Mouse (Mus musculus) stomach, postnatal 0 days (tissue): ENCODE measurements around the gene Olfr1246. TPM values are rescaled to one million over a fixed set of nuclear protein-coding genes. Genes with fewer than 3 reads are reported as not detected.

ENCODE experiments used
- ATAC-seq: fragments of 200-750 bp; cut with Nextera tagmentation; 2 replicates; pipeline ENCODE4 v1.8.0; 2017; ENCODE audit not compliant: low FRiP score, low TSS enrichment
- DNase-seq: peaks from one replicate; pipeline ENCODE4 v3.0.0-alpha.2; 2016; ENCODE audit warnings: low spot score
- H3K27ac ChIP-seq: fragments of 300-500 bp; sonication (generic); replicated peaks from 2 replicates; pipeline ENCODE4 v1.5.1; 2014; ENCODE audit warnings: mild to moderate bottlenecking, control low read depth
- H3K27me3 ChIP-seq: fragments of 300-500 bp; sonication (generic); 2 replicates; pipeline ENCODE4 v1.6.1; 2014; ENCODE audit warnings: low read length; ENCODE audit not compliant: control insufficient read depth, insufficient read depth
- H3K36me3 ChIP-seq: fragments of 300-500 bp; sonication (generic); 2 replicates; pipeline ENCODE4 v1.6.1; 2014; ENCODE audit warnings: low read length, mixed read lengths; ENCODE audit not compliant: control insufficient read depth, insufficient read depth
- H3K4me1 ChIP-seq: fragments of 300-500 bp; sonication (generic); replicated peaks from 2 replicates; pipeline ENCODE4 v1.6.1; 2014; ENCODE audit warnings: antibody characterized with exemption; ENCODE audit not compliant: control insufficient read depth, insufficient read depth
- H3K4me2 ChIP-seq: fragments of 300-500 bp; sonication (generic); replicated peaks from 2 replicates; pipeline ENCODE4 v1.6.1; 2014; ENCODE audit warnings: low read depth, mild to moderate bottlenecking, control low read depth, moderate library complexity
- H3K4me3 ChIP-seq: fragments of 300-500 bp; sonication (generic); 2 replicates; pipeline ENCODE4 v1.5.1; 2014; ENCODE audit warnings: low read depth, low read length, control low read depth
- H3K9ac ChIP-seq: fragments of 300-500 bp; sonication (generic); 2 replicates; pipeline ENCODE4 v1.6.1; 2014; ENCODE audit warnings: mild to moderate bottlenecking, low read length, control low read depth, mixed read lengths
- H3K9me3 ChIP-seq: fragments of 300-500 bp; sonication (generic); 2 replicates; pipeline ENCODE4 v1.6.1; 2016; ENCODE audit warnings: low read length; ENCODE audit not compliant: control insufficient read depth
- CTCF ChIP-seq: IDR thresholded peaks from 2 replicates; pipeline ENCODE4 v1.5.1; 2016; ENCODE audit warnings: antibody characterized with exemption, low read depth, mild to moderate bottlenecking, moderate library complexity
- EP300 ChIP-seq: optimal IDR thresholded peaks from 2 replicates; pipeline ENCODE3; 2016; ENCODE audit warnings: antibody characterized with exemption
- WGBS: fragments of 180-500 bp; shearing (Covaris S2); extraction: QIAGEN DNeasy Blood & Tissue Kit; methylation state at CpG from one replicate; pipeline ENCODE4 v1.1.7; 2014; 5-methylcytosine and 5-hydroxymethylcytosine counted together
- polyA plus RNA-seq: library from polyadenylated mRNA; unstranded; fragments of >200 nt; fragmentation: Nextera tagmentation; extraction: Ambion mirVana; gene quantifications from 2 replicates; pipeline ENCODE4 v1.2.1, GENCODE M21; 2015

The Olfr1246 gene
- polyA plus RNA-seq, 1 experiment from 2014 or later = not detected

GRCm38 (mm10) chr2:89544516-89544915, 48.4 kb downstream of the Olfr1246 start:
- 52% methylated on average over 2 of the region's 2 CpGs for WGBS
- H3K27me3 ChIP-seq = no peaks in the 10 kb centered on the region
- ATAC-seq (no peak), DNase-seq (no peak)
- H3K36me3 ChIP-seq = no peaks in the 10 kb centered on the region
- no peaks in the 10 kb centered on the region for H3K4me1 ChIP-seq
- H3K4me3 ChIP-seq = no peak overlapping the region
- peak; percentile 52 for TF ChIP-seq CTCF
- TF ChIP-seq EP300 = no peak
- no peak overlapping the region for H3K27ac ChIP-seq
- no peak overlapping the region for H3K9ac ChIP-seq
- H3K4me2 ChIP-seq = no peak overlapping the region
- H3K9me3 ChIP-seq = no peaks in the 10 kb centered on the region

DNA sequence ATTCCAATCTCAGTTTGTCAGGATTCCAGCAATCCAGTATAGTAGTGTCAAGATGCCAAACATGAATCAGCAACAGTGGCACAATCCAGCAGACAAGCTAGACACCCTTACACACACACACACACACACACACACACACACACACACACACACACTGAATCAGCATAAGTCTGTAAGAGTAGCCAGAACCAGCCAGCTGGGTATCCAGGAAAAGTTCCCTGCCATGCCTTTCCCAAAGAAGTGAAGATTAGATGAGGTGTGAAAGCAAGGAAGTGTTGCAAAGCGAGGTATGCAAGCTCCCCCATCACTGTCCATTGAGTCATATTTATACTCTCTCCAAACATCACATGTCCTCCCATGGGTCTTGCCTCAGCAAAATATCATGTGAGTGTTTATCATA, 53.0 kb downstream of the Olfr1246 start:
- H3K9me3 ChIP-seq = no peaks in the 10 kb centered on the region
- no peaks in the 10 kb centered on the region for H3K36me3 ChIP-seq
- no peak overlapping the region for H3K4me2 ChIP-seq
- H3K9ac ChIP-seq = no peak overlapping the region
- H3K27ac ChIP-seq = no peak overlapping the region
- no peaks in the 10 kb centered on the region for H3K27me3 ChIP-seq
- no peak overlapping the region for H3K4me3 ChIP-seq
- H3K4me1 ChIP-seq = no peaks in the 10 kb centered on the region
- TF ChIP-seq CTCF = no peak
- no peak for TF ChIP-seq EP300
- WGBS = 48% methylated on average over 1 of the region's 1 CpGs
- ATAC-seq (no peak), DNase-seq (no peak)

Other genes with a start within 250 kb of the Olfr1246 start
- not detected in 2 replicates for gene Olfr1234, start 228.3 kb downstream of the Olfr1246 start, polyA plus RNA-seq
- gene Olfr1238, start 183.5 kb downstream of the Olfr1246 start, polyA plus RNA-seq = not detected in 2 replicates
- gene Olfr1239, start 172.8 kb downstream of the Olfr1246 start, polyA plus RNA-seq = not detected in 2 replicates
- gene Olfr1240, start 150.2 kb downstream of the Olfr1246 start, polyA plus RNA-seq = not detected in 2 replicates
- gene Olfr1241, start 106.0 kb downstream of the Olfr1246 start, polyA plus RNA-seq = not detected in 2 replicates
- not detected in 2 replicates for gene Olfr1242, start 94.8 kb downstream of the Olfr1246 start, polyA plus RNA-seq
- gene Olfr1243, start 61.7 kb downstream of the Olfr1246 start, polyA plus RNA-seq = not detected in 2 replicates
- not detected in 2 replicates for gene Olfr1245, start 14.7 kb downstream of the Olfr1246 start, polyA plus RNA-seq
- 0.01 TPM in 1 of 2 replicates, not detected in the other for gene Olfr1247, start 21.0 kb upstream of the Olfr1246 start, polyA plus RNA-seq
- not detected in 2 replicates for gene Olfr1248, start 25.1 kb upstream of the Olfr1246 start, polyA plus RNA-seq
- gene Olfr1249, start 41.8 kb upstream of the Olfr1246 start, polyA plus RNA-seq = not detected in 2 replicates
- gene Olfr1250, start 68.3 kb upstream of the Olfr1246 start, polyA plus RNA-seq = not detected in 2 replicates
- gene Olfr1251, start 78.8 kb upstream of the Olfr1246 start, polyA plus RNA-seq = not detected in 2 replicates
- not detected in 2 replicates for gene Olfr1252, start 131.9 kb upstream of the Olfr1246 start, polyA plus RNA-seq
- not detected in 2 replicates for gene Olfr1253, start 163.9 kb upstream of the Olfr1246 start, polyA plus RNA-seq
- not detected in 2 replicates for gene Olfr1254, start 200.5 kb upstream of the Olfr1246 start, polyA plus RNA-seq
- gene Olfr1255, start 218.9 kb upstream of the Olfr1246 start, polyA plus RNA-seq = not detected in 2 replicates
- gene Olfr1256, start 248.4 kb upstream of the Olfr1246 start, polyA plus RNA-seq = not detected in 2 replicates